Comparison of ENCODE assay signal across 9 mouse cellular contexts in the genomic region with DNA sequence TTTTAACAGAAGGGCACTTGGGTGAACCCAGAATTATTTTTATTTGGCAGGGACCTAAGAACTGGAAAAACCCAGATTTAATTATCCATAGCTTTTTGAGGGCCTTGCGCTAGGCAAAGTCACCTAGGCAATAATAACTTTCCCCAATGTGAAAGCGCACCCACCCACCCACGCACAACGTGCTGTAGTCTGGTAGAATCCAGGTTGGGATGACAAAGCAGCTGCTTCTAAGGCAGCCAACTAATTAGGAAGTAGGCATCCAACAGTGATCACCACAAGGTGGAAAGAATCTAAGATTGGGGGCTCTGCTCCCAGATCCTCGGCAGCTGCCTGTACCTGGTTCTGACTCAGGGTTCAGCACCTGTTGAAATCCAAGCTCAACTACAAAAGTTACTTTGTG. TPM values are rescaled to one million over a fixed set of nuclear protein-coding genes. Genes with fewer than 3 reads are reported as not detected.
DNase-seq lines count a peak whose midpoint lies in the region; ATAC-seq and TF ChIP-seq lines count a peak whose summit lies in the region.
"Had no signal": no experiment of that assay in that cellular context is flagged by ENCODE, and none has a peak within 500 bp of the region (broad histone marks: within the 10 kb centered on the region; RNA-seq: fewer than 3 reads in every experiment).

No protein-coding gene starts in this region.

- 49% methylated on average over 5 of the region's 5 CpGs for WGBS in heart, embryonic 16.5 days
- WGBS in heart, adult 2 months, result 69% methylated on average over 5 of the region's 5 CpGs
- 49% methylated on average over 5 of the region's 5 CpGs for WGBS in embryonic facial prominence, embryonic 10.5 days
- WGBS in intestine, embryonic 14.5 days, result 42% methylated on average over 5 of the region's 5 CpGs
- WGBS in midbrain, embryonic 15.5 days, result 53% methylated on average over 5 of the region's 5 CpGs
- 74% methylated on average over 5 of the region's 5 CpGs for WGBS in thymus, adult 2 months

- H3K79me2 ChIP-seq in heart, adult 2 months (replicated peaks; ENCODE audit: control insufficient read depth, insufficient read depth, low read length), result no peaks in the 10 kb centered on the region

- DNase-seq in heart, adult 2 months, result no peak
- DNase-seq in embryonic facial prominence, embryonic 10.5 days (ENCODE audit: low spot score), result no peak
- DNase-seq in intestine, embryonic 14.5 days (ENCODE audit: low spot score), result no peak
- DNase-seq in urinary bladder, postnatal 36 days (ENCODE audit: low spot score in 2 of 2), result no peak
- no peak for DNase-seq in thymus, adult 2 months
- DNase-seq in urinary bladder, postnatal 14 days (ENCODE audit: low spot score), result no peak

- peak overlapping the region; percentile 96 for H3K9ac ChIP-seq in heart, embryonic 16.5 days (ENCODE audit: low read length)
- H3K9ac ChIP-seq in heart, adult 2 months (ENCODE audit: low read depth, low read length), result no peak overlapping the region
- H3K9ac ChIP-seq in intestine, embryonic 14.5 days (ENCODE audit: low read length), result no peak overlapping the region
- H3K9ac ChIP-seq in midbrain, embryonic 15.5 days, result no peak overlapping the region

- no peaks in the 10 kb centered on the region for H3K36me3 ChIP-seq in heart, embryonic 16.5 days (ENCODE audit: control insufficient read depth, insufficient read depth)
- 0 out of 2 replicates have a peak, but pooled peaks cover 2% of the 10 kb centered on the region for H3K36me3 ChIP-seq in heart, adult 2 months (ENCODE audit: control insufficient read depth, insufficient read depth, low read length)
- H3K36me3 ChIP-seq in embryonic facial prominence, embryonic 10.5 days (replicated peaks), result no peaks in the 10 kb centered on the region
- H3K36me3 ChIP-seq in intestine, embryonic 14.5 days (ENCODE audit: control insufficient read depth, insufficient read depth, low read length), result no peaks in the 10 kb centered on the region
- no peaks in the 10 kb centered on the region for H3K36me3 ChIP-seq in midbrain, embryonic 15.5 days (replicated peaks)
- H3K36me3 ChIP-seq in thymus, adult 2 months (ENCODE audit: control insufficient read depth, insufficient read depth, low read length), result no peaks in the 10 kb centered on the region

- no peak for ATAC-seq in heart, embryonic 16.5 days (replicated peaks; ENCODE audit: extremely low read depth, insufficient read depth, low FRiP score)
- ATAC-seq in intestine, embryonic 14.5 days (replicated peaks; ENCODE audit: low FRiP score, low TSS enrichment, low read depth), result no peak
- no peak for ATAC-seq in midbrain, embryonic 15.5 days (replicated peaks)

- intact Hi-C loops in heart, adult 2 months (cut with DNase I), result loop anchor here (2.0 to 10.0 kb wide), 2 partner anchors 73 to 981 kb away; partner anchors contain the start of gene Ap3b1

- H3K4me1 ChIP-seq in heart, embryonic 16.5 days (ENCODE audit: control insufficient read depth, insufficient read depth, low read length), result peaks cover 6% of the 10 kb centered on the region
- 0 out of 2 replicates have a peak, but pooled peaks cover 1% of the 10 kb centered on the region for H3K4me1 ChIP-seq in heart, adult 2 months (ENCODE audit: control insufficient read depth, insufficient read depth, low read length)
- peaks cover 16% of the 10 kb centered on the region for H3K4me1 ChIP-seq in embryonic facial prominence, embryonic 10.5 days
- no peaks in the 10 kb centered on the region; the same call in none of the 2 replicates for H3K4me1 ChIP-seq in intestine, embryonic 14.5 days (replicated peaks; ENCODE audit: control insufficient read depth, insufficient read depth, low read length)
- peaks cover 36% of the 10 kb centered on the region for H3K4me1 ChIP-seq in midbrain, embryonic 15.5 days
- H3K4me1 ChIP-seq in thymus, adult 2 months (replicated peaks; ENCODE audit: control insufficient read depth, insufficient read depth, low read length), result peaks cover 9% of the 10 kb centered on the region

- no peaks in the 10 kb centered on the region for H3K9me3 ChIP-seq in heart, embryonic 16.5 days (replicated peaks; ENCODE audit: control insufficient read depth, low read length)
- H3K9me3 ChIP-seq in embryonic facial prominence, embryonic 10.5 days, result no peaks in the 10 kb centered on the region
- no peaks in the 10 kb centered on the region for H3K9me3 ChIP-seq in intestine, embryonic 14.5 days (ENCODE audit: control insufficient read depth, low read length)
- no peaks in the 10 kb centered on the region for H3K9me3 ChIP-seq in midbrain, embryonic 15.5 days

- H3K4me2 ChIP-seq in heart, embryonic 16.5 days (ENCODE audit: low read depth, low read length), result peak overlapping the region; percentile 92
- peak overlapping the region; percentile 84 for H3K4me2 ChIP-seq in intestine, embryonic 14.5 days (ENCODE audit: low read length)
- peak overlapping the region; percentile 85 for H3K4me2 ChIP-seq in midbrain, embryonic 15.5 days

- H3K27me3 ChIP-seq in heart, embryonic 16.5 days (ENCODE audit: control insufficient read depth, insufficient read depth, low read length), result no peaks in the 10 kb centered on the region
- H3K27me3 ChIP-seq in heart, adult 2 months (ENCODE audit: control insufficient read depth, insufficient read depth, low read length), result no peaks in the 10 kb centered on the region
- no peaks in the 10 kb centered on the region for H3K27me3 ChIP-seq in embryonic facial prominence, embryonic 10.5 days (replicated peaks; ENCODE audit: low read depth, poor library complexity, severe bottlenecking)
- no peaks in the 10 kb centered on the region for H3K27me3 ChIP-seq in intestine, embryonic 14.5 days (replicated peaks; ENCODE audit: control insufficient read depth, insufficient read depth, low read length)
- H3K27me3 ChIP-seq in midbrain, embryonic 15.5 days (replicated peaks), result no peaks in the 10 kb centered on the region
- peaks cover 4% of the 10 kb centered on the region; the same call in 1 of the 2 replicates for H3K27me3 ChIP-seq in thymus, adult 2 months (ENCODE audit: control insufficient read depth, insufficient read depth, low read length)

- TF ChIP-seq EP300 in heart, adult 2 months (IDR thresholded peaks at IDR 0.05; ENCODE audit: insufficient read depth, low read depth, low read length), result no peak

- H3K4me3 ChIP-seq in heart, embryonic 16.5 days (ENCODE audit: low read length), result peak overlapping the region; percentile 91
- H3K4me3 ChIP-seq in heart, adult 2 months, result no peak overlapping the region; the same call in 1 of the 2 replicates
- H3K4me3 ChIP-seq in embryonic facial prominence, embryonic 10.5 days, result peak overlapping the region; percentile 99
- no peak overlapping the region for H3K4me3 ChIP-seq in intestine, embryonic 14.5 days (ENCODE audit: low read depth, low read length)
- peak overlapping the region; percentile 96 for H3K4me3 ChIP-seq in midbrain, embryonic 15.5 days
- H3K4me3 ChIP-seq in thymus, adult 2 months (ENCODE audit: control insufficient read depth, insufficient read depth, low read length), result no peak overlapping the region

- TF ChIP-seq POLR2A in heart, adult 2 months (IDR thresholded peaks at IDR 0.05; ENCODE audit: insufficient read depth, low read depth, low read length), result no peak
- TF ChIP-seq POLR2A in thymus, adult 2 months (IDR thresholded peaks at IDR 0.05; ENCODE audit: control insufficient read depth, extremely low read depth, insufficient read depth, low read length, poor library complexity), result no peak

- no peak overlapping the region for H3K27ac ChIP-seq in heart, embryonic 16.5 days (ENCODE audit: low read length)
- no peak overlapping the region for H3K27ac ChIP-seq in heart, adult 2 months
- no peak overlapping the region for H3K27ac ChIP-seq in embryonic facial prominence, embryonic 10.5 days (replicated peaks)
- H3K27ac ChIP-seq in intestine, embryonic 14.5 days (ENCODE audit: low read depth), result no peak overlapping the region
- no peak overlapping the region for H3K27ac ChIP-seq in midbrain, embryonic 15.5 days
- no peak overlapping the region for H3K27ac ChIP-seq in thymus, adult 2 months (ENCODE audit: control insufficient read depth, insufficient read depth, low read length)

- no peak for TF ChIP-seq CTCF in heart, adult 2 months (IDR thresholded peaks at IDR 0.05)
- no peak for TF ChIP-seq CTCF in thymus, adult 2 months (IDR thresholded peaks at IDR 0.05; ENCODE audit: borderline replicate concordance, control insufficient read depth, extremely low read depth, insufficient read depth, low read length, poor library complexity)

RNA-seq across cellular contexts. Expression of gene Scamp1, which starts 0.5 kb away (rescaled TPM):
- 25.0 and 25.9 TPM in 2 replicates for polyA plus RNA-seq in heart, embryonic 16.5 days (2015; fragmentation: Nextera tagmentation; extraction: Ambion mirVana)
- 10 to 100 TPM; 32.3 to 33.3 TPM for total RNA-seq in heart, adult 2 months (2021)
- 12.5 and 27.7 TPM in 2 replicates for polyA plus RNA-seq in heart, adult 2 months (2012; rRNA removed)
- 24.6 and 27.6 TPM in 2 replicates for polyA plus RNA-seq in embryonic facial prominence, embryonic 10.5 days (2016; fragmentation: Nextera tagmentation; extraction: Ambion mirVana)
- polyA plus RNA-seq in intestine, embryonic 14.5 days (2014; fragmentation: Nextera tagmentation; extraction: Ambion mirVana), result 29.2 and 30.2 TPM in 2 replicates
- 175 and 192 TPM in 2 replicates for polyA plus RNA-seq in midbrain, embryonic 15.5 days (2015; fragmentation: Nextera tagmentation; extraction: Ambion mirVana)
- 4.9 and 5.0 TPM in 2 replicates for polyA plus RNA-seq in thymus, adult 2 months (2012; rRNA removed)
- total RNA-seq: MEL had no signal

Comparison
In these comparisons a context has a peak if more than half of its experiments do, and no peak if none do; other contexts are left out.
1. H3K4me3 ChIP-seq: peak in heart, embryonic 16.5 days (single experiment), embryonic facial prominence, embryonic 10.5 days (single experiment) and midbrain, embryonic 15.5 days (single experiment); none in heart, adult 2 months (single experiment), intestine, embryonic 14.5 days (single experiment) and thymus, adult 2 months (single experiment).
2. Peak in every context shown above with its lines, with median percentiles within 50 percentile points of each other: H3K4me2 ChIP-seq.